Mouse (Mus musculus): ENCODE data around the gene Ate1. TPM values are rescaled to one million over a fixed set of nuclear protein-coding genes. Genes with fewer than 3 reads are reported as not detected.
A peak's percentile ranks its signal among the peaks of the same experiment; 100 is the strongest.

Ate1 gene
- 100 to 1,000 TPM in 10 of 26 experiments, 10 to 100 TPM in 16; 64.2 to 138 (median 96.6) TPM for total RNA-seq (2018; cell fraction: chromatin; rRNA removed)
- total RNA-seq (2018; cell fraction: cytosol; rRNA removed): 10 to 100 TPM; 19.4 to 35.7 (median 26.8) TPM
- total RNA-seq (2018; cell fraction: nucleus; rRNA removed): 10 to 100 TPM; 27.9 to 97.4 (median 47.8) TPM
- polyA plus RNA-seq (2018): 24.9 to 34.3 TPM (median 29.3 TPM) in 3 replicates

DNA sequence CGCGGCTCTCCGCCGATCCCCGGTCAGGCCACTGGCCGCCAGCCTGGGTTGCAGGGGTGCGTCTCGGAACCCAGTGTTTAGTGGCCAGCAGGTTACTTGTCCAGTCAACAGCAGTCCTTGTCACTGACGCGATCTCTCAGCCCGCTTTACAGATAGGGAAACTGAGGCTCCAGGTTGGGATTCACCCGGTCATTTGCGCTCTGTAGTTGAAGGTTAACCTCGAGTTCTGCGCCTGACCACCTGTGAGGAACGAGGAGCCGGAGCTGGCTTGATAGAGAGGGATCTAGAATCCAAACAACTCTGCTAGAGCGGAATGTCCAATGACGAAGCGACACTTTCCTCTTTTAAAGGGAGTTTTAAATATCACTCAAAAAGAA lies at the start of gene Ate1:
Gene Ate1 (minus strand): TSS at position 321 of the 377 bp plus-strand sequence.
- WGBS (ENCODE audit: missing documents): 29% methylated on average over 20 of the region's 20 CpGs
- Histone ChIP-seq H3K27ac (peak within 1 kb of the TSS; percentile 72), H3K4me3 (ENCODE audit: inconsistent target) (peak within 1 kb of the TSS; percentile 75), H3K36me3 (ENCODE audit: inconsistent target) (peaks cover 2% of the 10 kb centered on the region; the same call in 1 of the 2 replicates), H3K79me2 (ENCODE audit: inconsistent target) (peaks cover 42% of the 10 kb centered on the region)

GRCm38 (mm10) chr7:130568783-130569436 lies 48.7 kb upstream of the Ate1 start:
- no peak overlapping the region for H3K27ac ChIP-seq
- no peaks in the 10 kb centered on the region for H3K79me2 ChIP-seq (ENCODE audit: inconsistent target)
- H3K4me3 ChIP-seq (ENCODE audit: inconsistent target): no peak overlapping the region
- no peaks in the 10 kb centered on the region for H3K36me3 ChIP-seq (ENCODE audit: inconsistent target)
- 86% methylated on average over 9 of the region's 9 CpGs for WGBS (ENCODE audit: missing documents)

DNA sequence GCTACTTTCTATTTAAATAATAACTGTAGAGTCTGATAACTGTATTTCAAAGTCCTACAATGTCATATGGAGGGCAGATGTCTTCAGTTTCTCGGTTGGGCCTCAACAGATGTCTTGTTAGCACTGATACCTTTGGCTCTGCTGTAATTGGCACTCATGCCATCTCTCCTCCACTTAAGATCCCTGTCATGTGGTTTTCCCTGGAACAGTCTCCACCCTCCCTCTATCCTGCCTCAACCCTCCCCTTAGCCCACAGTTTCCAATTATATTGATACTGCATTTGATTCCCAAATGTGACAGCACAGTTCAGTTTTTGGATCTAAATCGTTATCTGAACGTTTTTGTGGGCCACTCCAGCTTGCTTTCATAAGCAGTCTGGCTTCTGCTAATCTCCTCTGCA lies 44.4 kb upstream of the Ate1 start:
- Histone ChIP-seq H3K4me3 (ENCODE audit: inconsistent target) (no peak overlapping the region), H3K27ac (no peak overlapping the region), H3K79me2 (ENCODE audit: inconsistent target) (no peaks in the 10 kb centered on the region), H3K36me3 (ENCODE audit: inconsistent target) (no peaks in the 10 kb centered on the region)
- WGBS (ENCODE audit: missing documents): 67% methylated on average over 3 of the region's 3 CpGs

GRCm38 (mm10) chr7:130563880-130564279 lies 43.7 kb upstream of the Ate1 start:
- H3K36me3 ChIP-seq (ENCODE audit: inconsistent target): no peaks in the 10 kb centered on the region
- 72% methylated on average over 4 of the region's 4 CpGs for WGBS (ENCODE audit: missing documents)
- no peak overlapping the region for H3K4me3 ChIP-seq (ENCODE audit: inconsistent target)
- no peaks in the 10 kb centered on the region for H3K79me2 ChIP-seq (ENCODE audit: inconsistent target)
- no peak overlapping the region for H3K27ac ChIP-seq

- Histone ChIP-seq H3K79me2 (ENCODE audit: inconsistent target) (no peaks in the 10 kb centered on the region), H3K27ac (no peak overlapping the region), H3K4me3 (ENCODE audit: inconsistent target) (no peak overlapping the region), H3K36me3 (ENCODE audit: inconsistent target) (no peaks in the 10 kb centered on the region)
- WGBS (ENCODE audit: missing documents): 95% methylated on average over 4 of the region's 4 CpGs
These were observed 43.1 kb upstream of the Ate1 start for GRCm38 (mm10) chr7:130563276-130563675.

DNA sequence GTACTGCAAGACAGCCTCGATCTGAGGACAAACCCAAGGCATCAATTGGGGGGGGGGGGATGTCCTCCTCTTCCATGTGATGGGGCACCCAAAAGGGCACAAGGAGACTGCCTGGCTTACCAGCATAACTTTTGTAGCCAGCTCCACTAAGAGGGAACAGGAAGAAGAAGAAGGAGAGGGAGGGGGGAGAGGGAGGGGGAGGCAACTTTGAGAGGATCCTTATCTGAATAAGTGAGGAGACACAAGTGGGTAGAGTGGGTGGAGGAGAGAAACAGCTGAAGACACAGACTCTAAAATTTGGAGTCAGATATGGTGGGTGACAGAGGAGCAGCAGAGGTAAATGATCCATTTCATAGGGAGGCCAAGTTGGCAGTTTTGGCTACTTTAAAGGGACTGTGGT lies 40.8 kb upstream of the Ate1 start:
- H3K27ac ChIP-seq: no peak overlapping the region

GRCm38 (mm10) chr7:130558592-130558991 lies 38.4 kb upstream of the Ate1 start:
- WGBS (ENCODE audit: missing documents): 95% methylated on average over 4 of the region's 4 CpGs
- Histone ChIP-seq H3K79me2 (ENCODE audit: inconsistent target) (no peaks in the 10 kb centered on the region), H3K4me3 (ENCODE audit: inconsistent target) (no peak overlapping the region), H3K36me3 (ENCODE audit: inconsistent target) (no peaks in the 10 kb centered on the region), H3K27ac (no peak overlapping the region)

More for the DNA sequence above, 40.8 kb upstream of the Ate1 start:
- no peak overlapping the region for H3K4me3 ChIP-seq (ENCODE audit: inconsistent target)
- 9% methylated on average over 1 of the region's 1 CpGs for WGBS (ENCODE audit: missing documents)
- no peaks in the 10 kb centered on the region for H3K79me2 ChIP-seq (ENCODE audit: inconsistent target)
- H3K36me3 ChIP-seq (ENCODE audit: inconsistent target): no peaks in the 10 kb centered on the region

- H3K4me3 ChIP-seq (ENCODE audit: inconsistent target): no peak overlapping the region
- H3K36me3 ChIP-seq (ENCODE audit: inconsistent target): no peaks in the 10 kb centered on the region
- no peaks in the 10 kb centered on the region for H3K79me2 ChIP-seq (ENCODE audit: inconsistent target)
- no peak overlapping the region for H3K27ac ChIP-seq
- 75% methylated on average over 5 of the region's 5 CpGs for WGBS (ENCODE audit: missing documents)
These were observed 35.4 kb upstream of the Ate1 start for GRCm38 (mm10) chr7:130555597-130555996.

DNA sequence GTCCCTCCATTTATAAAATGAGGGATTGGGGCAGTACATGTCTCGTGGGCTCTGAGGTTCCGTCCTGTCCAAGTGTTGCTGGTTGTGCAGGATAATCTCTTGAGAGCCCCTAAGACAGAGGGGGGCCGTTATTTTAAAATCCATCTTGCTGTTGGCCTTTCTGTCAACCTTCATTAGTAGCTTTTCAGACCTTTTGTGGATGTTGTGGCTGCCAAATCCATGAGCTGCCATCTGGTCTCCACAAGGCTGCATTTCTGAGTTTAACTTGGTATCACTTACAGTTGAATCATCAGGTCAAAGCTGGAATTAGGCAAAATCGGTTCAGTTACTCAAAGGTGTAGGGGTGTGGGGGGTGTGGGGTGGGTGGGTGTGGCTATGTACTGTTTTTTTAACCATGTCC lies 33.2 kb upstream of the Ate1 start:
- no peaks in the 10 kb centered on the region for H3K36me3 ChIP-seq (ENCODE audit: inconsistent target)
- no peak overlapping the region for H3K4me3 ChIP-seq (ENCODE audit: inconsistent target)
- no peak overlapping the region for H3K27ac ChIP-seq
- no peaks in the 10 kb centered on the region for H3K79me2 ChIP-seq (ENCODE audit: inconsistent target)
- 92% methylated on average over 4 of the region's 4 CpGs for WGBS (ENCODE audit: missing documents)

GRCm38 (mm10) chr7:130552780-130553179 lies 32.6 kb upstream of the Ate1 start:
- WGBS (ENCODE audit: missing documents): 72% methylated on average over 5 of the region's 5 CpGs
- no peak overlapping the region for H3K27ac ChIP-seq
- H3K4me3 ChIP-seq (ENCODE audit: inconsistent target): no peak overlapping the region
- no peaks in the 10 kb centered on the region for H3K36me3 ChIP-seq (ENCODE audit: inconsistent target)
- H3K79me2 ChIP-seq (ENCODE audit: inconsistent target): no peaks in the 10 kb centered on the region

DNA sequence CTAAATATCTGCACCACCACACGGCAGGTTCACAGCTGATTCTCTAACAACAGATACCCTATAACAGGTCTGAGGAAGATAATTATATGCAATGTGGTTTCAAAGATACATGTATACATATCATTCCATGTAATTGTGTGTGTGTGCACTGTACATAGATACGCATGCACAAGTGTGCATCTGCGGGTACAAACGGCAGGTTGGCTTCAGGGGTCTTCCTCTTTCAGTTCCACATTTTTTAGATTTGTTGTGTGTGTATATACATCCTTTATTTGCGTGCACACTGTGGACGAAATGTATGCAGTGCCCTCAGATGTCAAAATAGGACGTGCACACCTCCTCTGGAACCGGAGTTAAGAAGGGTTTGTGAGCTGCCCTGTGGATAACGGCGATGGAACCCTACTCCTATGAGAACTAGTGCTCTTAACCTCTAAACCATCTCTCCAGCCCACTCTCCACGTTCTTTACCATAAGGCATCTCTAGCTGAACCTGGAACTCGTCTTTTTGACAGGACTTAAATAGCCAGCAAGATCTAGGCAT lies 27.5 kb upstream of the Ate1 start:
- Histone ChIP-seq H3K36me3 (ENCODE audit: inconsistent target) (0 out of 2 replicates have a peak, but pooled peaks cover 7% of the 10 kb centered on the region), H3K79me2 (ENCODE audit: inconsistent target) (peaks cover 37% of the 10 kb centered on the region), H3K4me3 (ENCODE audit: inconsistent target) (no peak overlapping the region), H3K27ac (no peak overlapping the region)
- WGBS (ENCODE audit: missing documents): 41% methylated on average over 12 of the region's 12 CpGs

GRCm38 (mm10) chr7:130546791-130547484 lies 26.8 kb upstream of the Ate1 start:
- Histone ChIP-seq H3K36me3 (ENCODE audit: inconsistent target) (0 out of 2 replicates have a peak, but pooled peaks cover 7% of the 10 kb centered on the region), H3K79me2 (ENCODE audit: inconsistent target) (peaks cover 37% of the 10 kb centered on the region), H3K27ac (peak overlapping the region; percentile 51), H3K4me3 (ENCODE audit: inconsistent target) (peak overlapping the region; percentile 77)
- under 1% methylated on average over 84 of the region's 84 CpGs for WGBS (ENCODE audit: missing documents)

DNA sequence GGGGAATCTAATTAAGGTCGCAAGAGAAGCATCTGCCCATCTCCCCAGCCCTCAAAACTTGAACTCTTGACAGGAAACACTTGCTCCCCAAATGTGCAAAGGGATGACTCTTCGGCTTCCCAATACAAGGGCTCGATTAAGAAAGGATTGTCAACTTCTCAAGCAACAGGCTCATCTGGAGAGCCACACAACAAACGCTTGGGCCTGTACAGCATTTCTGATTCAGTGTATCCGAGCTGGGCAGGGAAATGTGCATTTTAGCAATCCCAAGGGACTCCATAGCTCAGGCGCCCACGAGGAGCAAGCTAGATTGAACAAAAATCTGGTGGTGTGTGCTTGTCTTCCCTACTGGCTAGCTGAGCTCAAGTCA lies 26.2 kb upstream of the Ate1 start:
- peak overlapping the region; percentile 77 for H3K4me3 ChIP-seq (ENCODE audit: inconsistent target)
- 3% methylated on average over 7 of the region's 7 CpGs for WGBS (ENCODE audit: missing documents)
- H3K79me2 ChIP-seq (ENCODE audit: inconsistent target): peaks cover 37% of the 10 kb centered on the region

GRCm38 (mm10) chr7:130545893-130546292 lies 25.7 kb upstream of the Ate1 start:
- WGBS (ENCODE audit: missing documents): 46% methylated on average over 3 of the region's 3 CpGs
- H3K36me3 ChIP-seq (ENCODE audit: inconsistent target): peaks cover 15% of the 10 kb centered on the region
- no peak overlapping the region; the same call in 1 of the 2 replicates for H3K27ac ChIP-seq
- H3K79me2 ChIP-seq (ENCODE audit: inconsistent target): peaks cover 37% of the 10 kb centered on the region
- peak overlapping the region; percentile 77 for H3K4me3 ChIP-seq (ENCODE audit: inconsistent target)

More for the DNA sequence above, 26.2 kb upstream of the Ate1 start:
- Histone ChIP-seq H3K27ac (peak overlapping the region; percentile 51), H3K36me3 (ENCODE audit: inconsistent target) (peaks cover 10% of the 10 kb centered on the region)

DNA sequence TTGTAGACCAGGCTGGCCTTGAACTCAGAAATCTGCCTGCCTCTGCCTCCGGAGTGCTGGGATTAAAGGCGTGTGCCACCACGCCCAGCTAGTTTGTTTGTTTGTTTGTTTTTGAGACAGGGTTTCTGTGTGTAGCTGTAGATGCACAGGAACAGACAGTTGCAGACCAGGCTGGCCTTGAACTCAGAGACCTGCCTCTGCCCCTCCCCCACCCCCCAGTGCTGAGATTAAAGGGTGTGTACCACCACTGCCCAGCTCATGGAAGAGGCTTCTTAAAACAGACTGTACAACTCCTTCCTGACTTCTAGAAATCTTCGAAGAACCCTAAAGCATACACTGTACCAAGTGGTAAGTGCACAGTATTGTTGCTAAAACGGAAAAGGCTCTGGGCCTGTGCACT lies 25.2 kb upstream of the Ate1 start:
- H3K36me3 ChIP-seq (ENCODE audit: inconsistent target): peaks cover 18% of the 10 kb centered on the region
- H3K4me3 ChIP-seq (ENCODE audit: inconsistent target): no peak overlapping the region
- H3K79me2 ChIP-seq (ENCODE audit: inconsistent target): peaks cover 37% of the 10 kb centered on the region
- no peak overlapping the region for H3K27ac ChIP-seq
- WGBS (ENCODE audit: missing documents): 92% methylated on average over 5 of the region's 5 CpGs
